24 mouse cellular contexts compared by ENCODE assay signal in the genomic region with DNA sequence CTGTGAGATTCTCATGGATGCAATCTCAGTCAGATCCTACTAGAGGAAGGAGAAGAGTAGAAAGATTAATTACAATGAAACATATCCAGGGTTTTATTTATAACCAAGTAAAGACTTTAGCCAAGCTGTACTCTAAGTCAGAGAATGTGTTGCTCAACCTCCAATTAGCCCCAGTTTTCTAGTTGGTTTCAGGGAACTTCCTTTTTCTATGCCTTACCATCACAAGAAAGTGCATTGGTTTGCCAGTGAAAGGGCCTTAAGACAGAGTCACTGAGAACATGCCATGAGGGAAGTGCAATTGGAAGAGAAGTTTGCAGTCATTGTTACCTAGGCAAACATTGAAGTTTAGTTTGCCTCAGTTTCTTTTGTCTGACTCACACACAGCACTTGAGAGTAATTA.
"Had no signal": no experiment of that assay in that cellular context is flagged by ENCODE, and none has a peak within 500 bp of the region (broad histone marks: within the 10 kb centered on the region; RNA-seq: fewer than 3 reads in every experiment).

No protein-coding gene starts in this region.

- H3K36me3 ChIP-seq: heart, embryonic 13.5 days; heart, embryonic 15.5 days; hindbrain, embryonic 13.5 days; hindbrain, embryonic 15.5 days; limb, embryonic 13.5 days; limb, embryonic 15.5 days had no signal

- ATAC-seq: forebrain, postnatal 0 days; hindbrain, postnatal 0 days; intestine, embryonic 16.5 days had no signal

- H3K27ac ChIP-seq: heart, embryonic 13.5 days; heart, embryonic 15.5 days; hindbrain, embryonic 13.5 days; hindbrain, embryonic 15.5 days; hindbrain, postnatal 0 days; layer of hippocampus, adult 2 months; left cerebral cortex, adult 2 months; limb, embryonic 13.5 days; limb, embryonic 15.5 days had no signal

- H3K4me2 ChIP-seq: heart, embryonic 11.5 days; heart, embryonic 13.5 days; heart, embryonic 15.5 days; hindbrain, embryonic 13.5 days; hindbrain, embryonic 15.5 days; limb, embryonic 13.5 days; limb, embryonic 15.5 days; liver, embryonic 11.5 days had no signal

- H3K9ac ChIP-seq: forebrain, postnatal 0 days; heart, embryonic 13.5 days; heart, embryonic 15.5 days; hindbrain, embryonic 13.5 days; hindbrain, embryonic 15.5 days; limb, embryonic 13.5 days; limb, embryonic 15.5 days had no signal

- H3K4me1 ChIP-seq: heart, embryonic 13.5 days; heart, embryonic 15.5 days; hindbrain, embryonic 13.5 days; hindbrain, embryonic 15.5 days; limb, embryonic 13.5 days; limb, embryonic 15.5 days had no signal

- H3K9me3 ChIP-seq: heart, embryonic 13.5 days; heart, embryonic 15.5 days; hindbrain, embryonic 13.5 days; hindbrain, embryonic 15.5 days; limb, embryonic 13.5 days; limb, embryonic 15.5 days had no signal

- DNase-seq: forebrain, postnatal 0 days; gastrocnemius, postnatal 10 days; gastrocnemius, postnatal 25 days; heart, adult 11 months; heart, postnatal 14 days; heart, postnatal 36 days; kidney, adult 18-20 months; kidney, adult 8-10 months; kidney, postnatal 10 days; kidney, postnatal 25 days; kidney, postnatal 4 days; left cerebral cortex, postnatal 4 days had no signal

- H3K4me3 ChIP-seq: heart, embryonic 13.5 days; heart, embryonic 15.5 days; hindbrain, embryonic 13.5 days; hindbrain, embryonic 15.5 days; layer of hippocampus, adult 2 months; left cerebral cortex, adult 2 months; limb, embryonic 13.5 days; limb, embryonic 15.5 days had no signal

- H3K27me3 ChIP-seq: heart, embryonic 13.5 days; heart, embryonic 15.5 days; hindbrain, embryonic 13.5 days; hindbrain, embryonic 15.5 days; limb, embryonic 13.5 days; limb, embryonic 15.5 days had no signal
